Mouse (Mus musculus): ENCODE measurements around the gene Musk.
"Not testable (repeated sequence)": the region's sequence is repeated elsewhere in the genome, so short reads cannot be mapped to it uniquely, and the experiment has no call there.

Musk gene

DNA sequence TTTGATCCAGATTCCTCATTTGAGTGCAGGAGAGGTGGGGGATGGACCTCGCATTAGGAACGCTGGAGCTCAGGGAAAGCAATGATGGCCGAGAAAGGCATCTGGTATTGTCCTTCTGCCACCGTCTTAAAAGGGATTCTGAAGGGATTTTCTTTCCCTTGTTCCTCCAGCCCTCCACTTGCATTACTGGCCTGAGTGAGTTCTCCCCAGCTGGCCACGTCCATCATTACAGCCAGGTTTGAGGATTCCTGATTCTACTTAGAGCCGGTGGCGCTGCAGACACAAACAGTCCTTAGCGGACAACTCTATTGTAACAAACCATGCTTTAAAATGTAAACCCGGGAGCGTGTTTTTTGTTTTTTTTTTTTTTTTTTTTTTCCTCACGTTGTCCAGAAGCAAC, at the start of gene Musk:
Gene Musk (plus strand): TSS at position 274 of the 400 bp plus-strand sequence.
- DNase-seq (ENCODE audit: low read depth, low spot score) = no peak

- DNase-seq (ENCODE audit: low read depth, low spot score) = no peak
Observed at GRCm38 (mm10) chr4:58240416-58240815, 45.3 kb upstream of the Musk start.

DNA sequence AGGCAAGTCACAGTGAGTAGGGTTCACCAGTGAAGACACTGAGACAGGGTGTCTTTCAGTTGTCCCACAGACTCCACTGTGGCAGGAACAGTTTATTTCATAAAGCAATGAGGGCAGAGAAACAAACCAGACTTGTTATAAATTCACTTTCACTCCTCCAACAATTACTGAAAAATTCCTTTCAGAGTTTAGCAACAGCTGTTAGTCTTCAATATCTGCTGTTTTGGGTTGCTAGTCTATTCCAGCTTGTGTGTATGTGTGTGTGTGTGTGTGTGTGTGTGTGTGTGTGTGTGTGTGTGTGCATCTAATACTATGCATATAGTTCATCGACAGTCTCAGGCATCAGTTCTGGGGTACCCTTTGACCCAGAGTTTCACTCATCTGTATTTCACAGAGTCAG, 40.2 kb upstream of the Musk start:
- DNase-seq (ENCODE audit: low read depth, low spot score) = no peak

- no peak for DNase-seq (ENCODE audit: low read depth, low spot score)
Observed at GRCm38 (mm10) chr4:58252381-58252780, 33.4 kb upstream of the Musk start.

GRCm38 (mm10) chr4:58253410-58253809, 32.4 kb upstream of the Musk start:
- peak; percentile 33 for DNase-seq (ENCODE audit: low read depth, low spot score)

- not testable (repeated sequence) for DNase-seq (ENCODE audit: low read depth, low spot score)
Observed at GRCm38 (mm10) chr4:58260767-58261166, 25.0 kb upstream of the Musk start.

DNA sequence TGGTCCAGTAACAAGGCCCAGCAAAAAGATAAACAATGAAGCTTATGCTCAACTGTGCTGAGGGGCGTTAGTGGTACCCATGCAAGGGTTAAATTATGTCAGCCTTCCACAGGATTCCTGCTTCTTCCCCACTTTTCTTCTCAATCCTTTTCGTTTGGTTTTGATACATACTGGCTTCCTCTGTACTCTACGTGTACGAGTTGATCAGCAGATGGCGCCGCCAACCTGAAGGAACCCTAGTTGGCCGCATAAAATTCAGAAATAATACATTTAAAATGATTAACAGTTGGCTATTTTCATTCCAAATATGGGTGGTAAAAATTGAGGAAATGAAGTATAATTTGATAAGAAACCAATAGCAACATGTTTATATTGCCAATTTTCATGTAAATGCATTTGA, 19.5 kb upstream of the Musk start:
- no peak for DNase-seq (ENCODE audit: low read depth, low spot score)

DNA sequence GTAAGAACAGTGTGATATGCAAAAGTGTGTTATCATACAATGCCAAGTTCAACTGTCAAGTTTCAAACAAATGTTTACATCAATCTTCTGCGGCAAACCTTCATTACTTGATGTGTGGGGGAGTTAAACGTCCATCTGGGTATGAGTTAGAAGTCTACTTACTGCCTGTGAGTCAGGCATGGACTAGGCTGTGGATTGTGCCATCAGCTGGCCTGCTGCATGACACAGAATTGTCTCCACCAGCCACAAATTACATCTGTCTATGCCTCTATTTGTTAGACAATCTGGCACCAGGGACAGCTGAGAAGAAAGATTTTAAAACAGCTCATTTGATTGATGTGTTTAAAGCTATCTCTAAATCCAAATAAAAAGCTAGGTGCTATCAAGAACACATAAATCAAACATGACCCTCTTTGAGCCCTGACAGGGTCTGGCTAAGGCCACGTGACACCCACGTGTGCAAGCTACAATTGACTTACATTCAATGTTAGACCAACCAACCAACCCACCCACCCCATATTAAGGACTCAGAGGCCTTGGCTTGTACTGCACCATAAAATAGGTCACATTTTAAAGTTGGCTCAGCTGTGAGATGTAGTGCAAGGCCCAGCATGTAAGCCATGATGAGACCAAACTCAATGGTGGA, 16.7 kb upstream of the Musk start:
- no peak for DNase-seq (ENCODE audit: low read depth, low spot score)

GRCm38 (mm10) chr4:58269961-58270360, 15.8 kb upstream of the Musk start:
- no peak for DNase-seq (ENCODE audit: low read depth, low spot score)

- no peak for DNase-seq (ENCODE audit: low read depth, low spot score)
Observed at GRCm38 (mm10) chr4:58270956-58271355, 14.8 kb upstream of the Musk start.

GRCm38 (mm10) chr4:58271504-58272162, 14.1 kb upstream of the Musk start:
- DNase-seq (ENCODE audit: low read depth, low spot score) = no peak

- DNase-seq (ENCODE audit: low read depth, low spot score) = no peak
Observed at GRCm38 (mm10) chr4:58275261-58275895, 10.4 kb upstream of the Musk start.

DNA sequence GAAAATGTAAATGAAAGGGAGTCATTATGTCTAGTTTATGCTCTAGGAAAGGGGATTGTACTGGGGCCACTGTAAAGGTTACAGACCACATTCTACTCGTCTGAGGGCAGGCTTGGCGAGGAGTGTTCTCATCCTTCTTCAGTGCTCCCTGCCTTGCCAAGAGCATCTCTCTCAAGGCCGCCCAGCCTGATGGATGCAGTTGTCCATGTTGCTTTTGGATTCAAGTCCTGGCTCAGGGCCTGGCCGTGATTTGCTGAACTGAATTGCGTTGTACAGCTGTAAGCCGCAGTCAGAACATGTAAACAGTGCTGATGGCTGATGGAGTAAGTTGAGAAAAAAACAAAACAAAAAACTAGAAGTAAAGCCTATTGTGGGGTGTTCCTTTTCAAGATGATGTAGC, 7.4 kb upstream of the Musk start:
- no peak for DNase-seq (ENCODE audit: low read depth, low spot score)

GRCm38 (mm10) chr4:58280121-58280520, 5.6 kb upstream of the Musk start:
- DNase-seq (ENCODE audit: low read depth, low spot score) = no peak

DNA sequence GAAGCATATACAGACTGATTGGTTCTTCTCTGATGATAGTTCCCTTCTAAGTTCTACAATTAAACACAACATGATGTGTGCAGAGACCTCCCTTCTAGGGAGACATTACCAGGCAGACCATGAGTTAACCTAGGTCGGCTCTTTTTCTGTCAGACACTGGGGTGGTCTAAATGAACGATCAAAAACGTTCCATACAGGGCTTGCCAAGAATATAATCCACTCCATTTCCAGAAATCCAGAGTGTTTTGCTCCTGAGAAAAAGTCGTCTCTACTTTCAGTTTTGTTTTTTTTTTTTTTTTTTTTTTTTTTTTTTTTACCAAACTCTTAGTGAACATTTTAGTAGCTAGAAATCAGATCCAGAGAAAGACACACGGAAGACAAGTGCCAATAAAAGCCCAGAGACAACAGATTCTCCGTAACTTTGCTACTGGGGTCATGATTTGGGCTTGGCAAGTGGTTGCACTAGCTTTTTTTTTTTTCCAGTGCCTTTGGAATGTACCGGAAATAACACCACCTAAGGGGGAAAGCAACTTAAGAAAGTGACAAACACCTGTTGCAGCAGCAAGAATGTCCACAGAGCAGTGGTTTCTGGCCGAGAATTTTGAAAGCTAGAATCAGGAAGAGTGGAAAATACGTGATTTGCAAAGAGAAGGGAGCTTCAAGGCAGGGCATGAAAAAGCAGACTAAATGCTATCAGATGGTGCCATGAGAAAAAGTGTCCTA, 769 bp downstream of the Musk start:
- DNase-seq (ENCODE audit: low read depth, low spot score) = no peak

DNA sequence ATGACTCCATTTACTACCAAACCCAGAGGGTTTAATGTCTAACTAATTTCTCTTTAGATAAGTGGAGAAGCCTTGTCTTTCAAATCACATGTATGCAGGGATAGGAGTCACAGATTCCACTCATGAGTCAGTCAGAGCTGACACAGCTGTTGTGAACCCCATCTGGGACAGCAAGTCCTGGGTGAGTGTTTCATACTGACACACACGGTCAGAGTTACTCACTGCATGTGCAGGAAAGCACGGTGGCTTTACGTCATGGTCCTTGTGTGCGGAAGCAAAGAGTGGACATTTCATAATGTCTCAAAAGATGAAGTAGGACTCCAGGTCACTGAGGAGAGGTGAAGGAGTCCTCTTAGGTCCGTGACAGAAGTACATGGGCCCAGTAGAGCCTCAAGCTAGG, 3.0 kb downstream of the Musk start:
- no peak for DNase-seq (ENCODE audit: low read depth, low spot score)

- no peak for DNase-seq (ENCODE audit: low read depth, low spot score)
Observed at GRCm38 (mm10) chr4:58291828-58292227, 6.1 kb downstream of the Musk start.

DNA sequence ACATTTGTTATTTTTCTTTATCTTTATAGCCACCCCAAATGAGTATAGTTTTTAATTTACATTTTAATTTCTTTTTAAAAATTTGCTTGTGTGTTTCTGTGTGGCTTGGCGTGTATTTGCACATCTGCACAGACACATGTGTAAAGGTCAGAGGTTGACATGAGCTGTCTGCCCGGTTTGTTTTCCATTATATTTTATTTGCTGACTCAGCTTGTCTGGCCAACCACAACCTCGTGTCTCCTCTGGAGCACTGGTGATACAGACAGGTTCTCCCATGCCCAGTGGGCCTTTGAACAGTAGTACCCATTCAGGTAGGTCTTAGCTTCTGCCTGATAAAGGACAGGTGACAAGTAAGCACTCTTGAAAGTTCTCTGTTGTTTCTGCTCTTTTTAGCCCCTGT, 7.3 kb downstream of the Musk start:
- no peak for DNase-seq (ENCODE audit: low read depth, low spot score)

DNA sequence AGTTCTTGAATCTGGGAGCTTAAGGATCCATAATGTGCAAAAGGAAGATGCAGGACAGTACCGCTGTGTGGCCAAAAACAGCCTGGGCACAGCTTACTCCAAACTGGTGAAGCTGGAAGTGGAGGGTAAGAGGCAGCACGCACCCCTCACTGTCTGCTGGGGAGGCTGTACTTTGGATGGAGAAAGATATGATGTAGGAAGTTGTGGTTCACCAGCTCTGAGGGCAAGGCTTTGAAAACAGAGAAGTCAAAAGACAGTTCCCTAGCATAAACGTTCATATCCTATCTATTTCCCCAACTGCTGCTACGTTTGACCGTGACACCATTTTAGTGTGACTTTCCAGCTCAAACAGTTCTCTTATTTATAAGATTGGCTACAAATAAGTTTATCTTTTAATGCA, 18.1 kb downstream of the Musk start:
- no peak for DNase-seq (ENCODE audit: low read depth, low spot score)

GRCm38 (mm10) chr4:58304564-58304963, 18.8 kb downstream of the Musk start:
- no peak for DNase-seq (ENCODE audit: low read depth, low spot score)

- no peak for DNase-seq (ENCODE audit: low read depth, low spot score)
Observed at GRCm38 (mm10) chr4:58307421-58307820, 21.7 kb downstream of the Musk start.

DNA sequence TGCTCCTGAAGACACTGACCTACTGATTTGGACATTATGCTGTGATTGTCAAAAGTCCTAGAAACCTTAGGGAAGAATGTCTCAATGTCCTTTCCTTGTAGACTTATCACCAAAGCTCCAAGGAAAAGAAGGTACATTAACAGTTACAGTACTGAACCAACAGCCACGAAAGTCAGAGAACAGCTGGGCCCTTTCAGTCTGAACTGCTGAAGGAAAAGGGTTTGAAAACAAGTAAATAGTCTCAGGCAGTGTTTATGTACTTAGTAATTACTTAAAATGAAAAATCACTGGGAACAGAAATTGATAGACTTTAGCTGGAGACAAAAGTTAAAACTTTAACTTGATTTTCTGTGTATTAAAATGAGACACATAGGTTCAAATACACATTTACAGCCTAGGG, 27.6 kb downstream of the Musk start:
- no peak for DNase-seq (ENCODE audit: low read depth, low spot score)

All from retina, postnatal 7 days (tissue).